Mouse (Mus musculus): Measurements from ENCODE around the gene Gad2. TPM values are rescaled to one million over a fixed set of nuclear protein-coding genes. Genes with fewer than 3 reads are reported as not detected.
A peak's percentile ranks its signal among the peaks of the same experiment; 100 is the strongest.
"Not testable (repeated sequence)": the region's sequence is repeated elsewhere in the genome, so short reads cannot be mapped to it uniquely, and the experiment has no call there.

The Gad2 gene
- 10 to 100 TPM; 29.3 to 46.8 TPM for total RNA-seq (2021)

- intact Hi-C loops (cut with DNase I): loop anchor here (5.0 kb wide), 1 partner anchor 665 kb away; no protein-coding TSS in a partner anchor
- DNase-seq: peak; percentile 39
These were observed at the start of gene Gad2 for GRCm38 (mm10) chr2:22621828-22622731. Gene Gad2 (plus strand): TSS chr2:22622205.

- DNase-seq; intact Hi-C loops (cut with DNase I): not testable (repeated sequence)
These were observed 34.4 kb upstream of the Gad2 start for GRCm38 (mm10) chr2:22587469-22588169.

GRCm38 (mm10) chr2:22588170-22588541 is 33.8 kb upstream of the Gad2 start:
- DNase-seq; intact Hi-C loops (cut with DNase I): not testable (repeated sequence)

GRCm38 (mm10) chr2:22588673-22589381 is 33.2 kb upstream of the Gad2 start:
- intact Hi-C loops (cut with DNase I); DNase-seq: not testable (repeated sequence)

GRCm38 (mm10) chr2:22589382-22590205 is 32.4 kb upstream of the Gad2 start:
- DNase-seq; intact Hi-C loops (cut with DNase I): not testable (repeated sequence)

GRCm38 (mm10) chr2:22590206-22590490 is 31.9 kb upstream of the Gad2 start:
- intact Hi-C loops (cut with DNase I): no loop called here
- DNase-seq: no peak

GRCm38 (mm10) chr2:22617951-22618350 is 4.1 kb upstream of the Gad2 start:
- DNase-seq: no peak

GRCm38 (mm10) chr2:22619416-22619815 is 2.6 kb upstream of the Gad2 start:
- no peak for DNase-seq
- intact Hi-C loops (cut with DNase I): no loop called here

More at GRCm38 (mm10) chr2:22617951-22618350, 4.1 kb upstream of the Gad2 start:
- intact Hi-C loops (cut with DNase I): no loop called here

GRCm38 (mm10) chr2:22620030-22620429 is 2.0 kb upstream of the Gad2 start:
- intact Hi-C loops (cut with DNase I): loop anchor here (5.0 kb wide), 1 partner anchor 663 kb away; no protein-coding TSS in a partner anchor
- no peak for DNase-seq

GRCm38 (mm10) chr2:22620534-22620933 is 1.5 kb upstream of the Gad2 start:
- intact Hi-C loops (cut with DNase I): loop anchor here (5.0 kb wide), 1 partner anchor 663 kb away; no protein-coding TSS in a partner anchor
- peak; percentile 36 for DNase-seq

GRCm38 (mm10) chr2:22620978-22621827 is 802 bp upstream of the Gad2 start:
- intact Hi-C loops (cut with DNase I): loop anchor here (5.0 kb wide), 1 partner anchor 664 kb away; no protein-coding TSS in a partner anchor
- DNase-seq: no peak

- DNase-seq: no peak
- intact Hi-C loops (cut with DNase I): loop anchor here (5.0 kb wide), 1 partner anchor 666 kb away; no protein-coding TSS in a partner anchor
These were observed 1.4 kb downstream of the Gad2 start for GRCm38 (mm10) chr2:22623111-22624070.

GRCm38 (mm10) chr2:22624188-22624975 is 2.4 kb downstream of the Gad2 start:
- intact Hi-C loops (cut with DNase I): loop anchor here (5.0 kb wide), 1 partner anchor 667 kb away; no protein-coding TSS in a partner anchor
- DNase-seq: no peak

GRCm38 (mm10) chr2:22625096-22625960 is 3.3 kb downstream of the Gad2 start:
- intact Hi-C loops (cut with DNase I): no loop called here
- DNase-seq: no peak

- no peak for DNase-seq
- intact Hi-C loops (cut with DNase I): no loop called here
These were observed 5.2 kb downstream of the Gad2 start for GRCm38 (mm10) chr2:22627147-22627666.
